Mouse (Mus musculus) testis, postnatal 10 days (tissue): ENCODE results near the gene Arhgef28.
"Not testable (repeated sequence)": the region's sequence is repeated elsewhere in the genome, so short reads cannot be mapped to it uniquely, and the experiment has no call there.

Experiments used
- DNase-seq: peaks from one replicate; pipeline ENCODE4 v3.0.0; 2021; ENCODE audit warnings: low spot score

Gene Arhgef28

GRCm38 (mm10) chr13:98122766-98123165 lies 83.5 kb downstream of the Arhgef28 start:
- no peak for DNase-seq

DNA sequence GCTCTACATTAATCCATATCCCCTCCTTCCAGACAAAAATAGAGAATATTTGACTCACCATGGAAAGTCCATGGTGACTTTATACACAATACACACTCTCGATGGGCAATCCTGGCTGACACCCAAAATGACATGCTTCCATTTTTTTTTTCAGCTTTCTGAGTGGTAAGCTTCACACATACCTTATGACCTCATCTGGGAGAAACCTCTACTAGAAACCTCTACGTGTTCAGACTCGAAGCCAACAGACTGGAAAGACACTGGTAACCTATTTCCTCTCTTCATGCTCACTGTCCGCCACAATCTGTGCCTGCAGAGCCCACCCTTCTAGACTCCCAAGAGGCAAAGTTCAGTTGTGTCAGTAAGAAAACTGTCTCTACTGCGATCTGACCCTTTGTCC lies 84.2 kb downstream of the Arhgef28 start:
- no peak for DNase-seq

GRCm38 (mm10) chr13:98121124-98121470 lies 85.1 kb downstream of the Arhgef28 start:
- DNase-seq = no peak

- no peak for DNase-seq
Measured at GRCm38 (mm10) chr13:98120356-98121123, 85.7 kb downstream of the Arhgef28 start.

GRCm38 (mm10) chr13:98118291-98118690 lies 87.9 kb downstream of the Arhgef28 start:
- no peak for DNase-seq

DNA sequence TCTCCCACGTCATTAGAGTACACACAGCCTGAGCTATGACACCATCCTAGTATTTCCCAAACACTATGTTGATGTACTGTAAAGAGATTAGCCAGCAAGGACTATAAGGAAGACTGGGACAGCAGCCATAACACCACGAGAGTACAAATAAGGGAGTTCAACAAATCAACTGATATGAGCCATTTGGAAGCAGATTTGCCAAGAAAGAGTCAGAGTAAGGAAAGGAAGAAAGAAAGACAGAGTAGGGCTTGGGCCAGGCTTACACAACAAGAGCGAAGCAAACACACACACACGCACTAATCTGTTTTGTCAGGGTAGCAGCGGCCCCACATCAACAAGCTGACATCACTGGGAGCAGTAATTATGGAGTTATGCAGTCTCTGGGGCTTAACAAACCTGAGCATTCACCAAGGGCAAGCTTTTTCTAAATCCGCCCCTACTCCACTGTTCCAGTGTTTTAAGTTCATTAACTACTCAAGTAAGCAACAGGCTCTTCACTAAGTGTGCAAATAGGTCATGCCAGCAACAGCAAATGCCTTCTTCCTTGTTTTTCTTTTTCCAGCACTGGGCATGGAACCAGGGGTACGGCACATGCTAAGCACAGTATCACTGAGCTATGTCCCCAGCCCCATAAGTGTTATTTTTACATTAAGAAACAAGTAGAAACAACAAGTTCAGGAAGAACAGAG lies 88.5 kb downstream of the Arhgef28 start:
- peak; percentile 16 for DNase-seq

GRCm38 (mm10) chr13:98115650-98116049 lies 90.6 kb downstream of the Arhgef28 start:
- DNase-seq = no peak

DNA sequence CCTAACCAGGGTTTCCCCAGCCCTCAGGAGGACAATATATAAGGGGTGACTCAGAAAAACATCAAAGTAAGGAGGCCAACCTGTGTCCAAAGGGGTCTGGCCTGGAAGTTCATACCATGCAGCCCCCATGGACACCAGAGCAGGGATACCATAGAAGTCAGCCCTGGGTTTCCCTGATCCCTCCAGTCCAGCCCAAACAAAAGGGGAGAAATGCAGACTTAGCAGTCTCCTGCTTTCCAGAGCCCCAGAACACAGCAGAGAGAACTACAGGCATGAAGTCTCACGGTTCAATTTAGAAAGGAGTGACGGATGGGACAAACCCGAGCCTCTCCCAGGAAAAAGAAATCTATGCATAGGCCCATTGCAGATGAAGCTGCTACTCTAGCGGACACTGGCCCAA lies 91.2 kb downstream of the Arhgef28 start:
- DNase-seq = no peak

- DNase-seq = no peak
Measured at GRCm38 (mm10) chr13:98112812-98113503, 93.3 kb downstream of the Arhgef28 start.

- no peak for DNase-seq
Measured at GRCm38 (mm10) chr13:98111531-98111930, 94.7 kb downstream of the Arhgef28 start.

DNA sequence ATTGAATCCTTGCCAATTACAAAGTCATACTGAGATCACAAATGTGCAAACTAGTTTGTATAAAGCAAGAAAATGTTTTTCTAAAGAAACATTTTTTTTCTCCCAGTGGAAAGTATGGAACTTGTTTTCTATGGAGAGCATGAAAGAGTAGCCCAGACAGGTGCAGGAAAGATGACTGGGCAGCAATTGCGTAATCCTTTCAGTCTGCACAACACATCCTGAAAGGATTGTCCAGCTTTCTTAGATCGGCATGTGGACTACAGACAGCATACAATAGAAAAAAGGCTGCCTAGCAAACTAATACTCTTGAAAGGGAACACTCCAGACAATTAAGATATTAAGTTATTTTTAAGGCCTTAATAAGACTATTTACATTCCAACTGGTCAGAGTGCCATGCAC lies 95.2 kb downstream of the Arhgef28 start:
- no peak for DNase-seq

DNA sequence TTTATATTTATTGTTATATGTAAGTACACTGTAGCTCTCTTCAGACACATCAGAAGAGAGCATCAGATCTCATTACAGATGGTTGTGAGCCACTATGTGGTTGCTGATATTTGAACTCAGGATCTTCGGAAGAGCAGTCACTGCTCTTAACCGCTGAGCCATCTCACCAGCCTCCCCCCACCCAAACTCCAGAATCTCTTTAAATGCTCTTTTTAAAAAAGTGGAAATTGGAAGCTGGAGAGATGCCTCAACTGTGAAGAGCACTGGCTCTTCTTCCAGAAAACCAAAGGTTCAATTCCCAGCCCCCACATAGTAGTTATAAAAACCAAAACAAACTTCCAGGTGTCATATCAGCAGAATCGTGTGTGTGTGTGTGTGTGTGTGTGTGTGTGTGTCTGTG lies 97.8 kb downstream of the Arhgef28 start:
- DNase-seq = not testable (repeated sequence)

DNA sequence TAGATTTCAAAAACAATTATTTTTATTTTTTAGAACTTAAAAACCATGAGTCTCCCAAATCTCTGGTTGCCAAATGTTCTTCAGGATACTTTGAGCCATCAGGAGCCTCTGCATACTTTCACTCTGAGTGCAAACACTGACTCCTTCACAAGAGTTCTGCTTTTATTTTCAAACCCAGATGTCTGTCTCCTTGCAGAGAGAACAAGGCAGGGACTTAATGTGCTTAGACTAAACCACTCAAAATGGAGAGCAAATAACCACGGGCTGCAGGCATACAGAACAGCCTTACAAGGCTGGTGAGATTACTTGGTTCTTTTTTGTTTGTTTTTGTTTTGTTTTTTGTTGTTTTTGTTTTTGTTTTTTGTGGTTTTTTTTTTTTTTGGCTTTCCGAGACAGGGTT lies 98.6 kb downstream of the Arhgef28 start:
- DNase-seq = no peak

DNA sequence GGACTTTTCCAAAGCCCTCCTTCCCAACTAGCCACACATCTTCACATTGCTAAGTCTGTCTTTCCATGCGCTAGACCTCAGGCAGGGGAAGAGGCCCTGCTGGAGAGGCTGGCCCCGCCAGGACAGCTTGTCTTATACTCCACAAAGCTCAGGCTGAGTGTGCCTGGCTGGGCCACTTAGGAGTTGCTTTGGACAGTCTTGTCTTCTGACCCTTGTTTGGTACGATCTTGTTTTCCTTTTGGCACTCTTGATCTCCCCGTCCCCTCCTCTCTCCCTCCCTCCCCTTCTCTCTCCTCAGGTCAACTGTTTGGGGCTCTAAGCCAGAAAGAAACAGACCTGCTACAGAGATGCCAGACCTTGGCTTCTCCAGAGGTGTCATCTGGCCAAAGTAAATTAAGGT lies 110.3 kb downstream of the Arhgef28 start:
- DNase-seq = no peak

DNA sequence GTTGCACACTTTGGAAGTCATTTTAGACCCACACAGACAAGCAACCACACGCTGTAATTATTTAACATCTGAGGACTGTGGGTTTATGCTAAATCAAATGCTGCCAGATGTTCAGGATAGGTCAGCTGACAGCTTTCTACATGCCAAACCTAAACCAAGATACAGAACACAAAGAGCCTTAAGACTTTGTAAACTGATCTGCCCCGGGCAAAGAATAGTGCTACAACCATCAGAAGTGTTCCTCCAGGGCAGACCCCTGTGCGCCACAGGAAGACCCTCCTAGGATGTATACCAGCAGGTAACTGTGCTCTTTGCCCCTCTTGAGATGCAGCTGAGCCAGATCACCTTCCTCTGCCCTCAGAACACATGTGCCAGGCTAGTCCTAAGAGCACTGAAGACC lies 111.9 kb downstream of the Arhgef28 start:
- DNase-seq = no peak

DNA sequence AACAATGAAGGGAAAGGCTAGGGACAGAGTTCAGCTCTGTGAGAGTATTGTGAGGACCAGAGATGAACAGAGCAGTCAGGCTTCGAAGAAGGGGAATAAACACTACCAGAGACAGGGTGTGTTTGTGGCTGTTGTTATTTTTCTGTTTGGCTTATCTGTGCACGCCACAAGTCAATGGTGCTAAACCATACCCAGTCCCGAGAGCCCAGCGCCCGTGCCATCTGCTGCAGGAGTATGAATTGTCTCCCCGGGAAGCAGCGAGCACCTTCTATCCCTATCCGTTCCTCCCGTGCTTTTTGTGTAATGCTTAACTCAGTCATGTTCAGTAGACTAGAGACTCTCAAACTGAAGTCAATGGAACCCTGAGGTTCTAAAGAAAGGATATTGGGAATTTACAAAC lies 112.8 kb downstream of the Arhgef28 start:
- no peak for DNase-seq

- no peak for DNase-seq
Measured at GRCm38 (mm10) chr13:98092354-98093002, 113.8 kb downstream of the Arhgef28 start.

DNA sequence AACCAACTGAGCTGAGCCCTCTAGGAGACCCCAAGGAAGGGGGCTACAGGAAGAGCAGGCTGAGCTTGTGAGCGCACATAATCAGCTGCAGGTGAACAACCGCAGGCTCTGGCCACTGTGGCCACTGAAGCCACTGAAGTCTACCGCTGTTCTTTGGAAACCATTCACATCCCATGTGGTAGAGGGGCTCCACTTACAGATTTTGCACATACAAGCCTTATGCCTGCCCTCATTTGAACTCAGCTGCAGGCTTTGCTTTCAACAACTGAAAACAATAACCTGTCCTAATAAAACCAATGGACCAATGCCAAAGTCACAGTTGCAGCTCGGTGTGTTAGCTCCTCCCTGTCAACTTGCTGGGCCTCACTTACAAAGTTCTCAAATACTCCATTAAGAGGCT lies 126.6 kb downstream of the Arhgef28 start:
- no peak for DNase-seq

DNA sequence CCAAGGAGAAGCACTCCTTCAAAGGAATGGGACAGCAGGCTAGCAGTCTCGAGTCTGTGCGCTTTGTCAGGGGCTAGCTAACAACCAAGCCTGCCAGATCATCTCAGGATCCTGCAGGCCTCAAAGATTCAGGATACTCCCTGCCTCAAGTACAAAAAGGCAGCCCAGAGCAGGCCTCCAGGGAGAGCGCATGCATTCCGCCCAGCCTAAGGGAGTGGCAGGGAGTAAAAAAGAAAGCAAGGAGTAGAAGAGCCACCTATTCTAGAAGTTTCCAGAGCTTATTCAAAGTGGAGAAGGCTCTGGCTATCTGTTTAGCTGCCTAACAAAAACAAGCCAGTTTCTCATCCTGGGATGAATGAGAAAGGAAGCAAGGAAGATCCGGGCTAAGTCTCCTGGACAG lies 128.0 kb downstream of the Arhgef28 start:
- DNase-seq = no peak

GRCm38 (mm10) chr13:98077216-98077615 lies 129.0 kb downstream of the Arhgef28 start:
- DNase-seq = no peak

GRCm38 (mm10) chr13:98074871-98075270 lies 131.4 kb downstream of the Arhgef28 start:
- peak; percentile 53 for DNase-seq

GRCm38 (mm10) chr13:98073190-98073589 lies 133.0 kb downstream of the Arhgef28 start:
- DNase-seq = no peak

DNA sequence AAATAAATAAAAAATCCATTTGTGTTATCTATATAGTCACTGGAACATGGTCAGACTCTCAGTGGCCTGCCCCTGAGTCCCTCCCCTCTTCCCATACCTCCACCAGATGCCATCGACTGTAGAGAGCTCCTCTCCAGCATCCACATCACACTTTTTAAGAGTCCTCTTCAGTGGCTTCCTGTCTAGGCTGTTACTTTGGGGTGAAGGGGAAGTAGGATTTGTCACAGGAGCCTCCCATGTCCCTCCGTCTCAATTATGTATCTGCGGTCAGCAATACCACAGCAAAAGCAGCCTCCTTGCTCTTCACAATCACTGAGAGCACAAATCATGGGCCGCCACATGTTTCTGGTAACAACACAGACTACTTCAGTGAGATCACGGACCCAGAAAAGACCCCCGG lies 135.8 kb downstream of the Arhgef28 start:
- DNase-seq = no peak
